Mouse (Mus musculus): ENCODE measurements around the gene Ift43.

Ift43 gene

GRCm38 (mm10) chr12:86082481-86083012 is at the start of gene Ift43:
Gene Ift43 (plus strand): TSS chr12:86082541.
- peak; percentile 51 for DNase-seq (ENCODE audit: low read depth, low spot score)

DNA sequence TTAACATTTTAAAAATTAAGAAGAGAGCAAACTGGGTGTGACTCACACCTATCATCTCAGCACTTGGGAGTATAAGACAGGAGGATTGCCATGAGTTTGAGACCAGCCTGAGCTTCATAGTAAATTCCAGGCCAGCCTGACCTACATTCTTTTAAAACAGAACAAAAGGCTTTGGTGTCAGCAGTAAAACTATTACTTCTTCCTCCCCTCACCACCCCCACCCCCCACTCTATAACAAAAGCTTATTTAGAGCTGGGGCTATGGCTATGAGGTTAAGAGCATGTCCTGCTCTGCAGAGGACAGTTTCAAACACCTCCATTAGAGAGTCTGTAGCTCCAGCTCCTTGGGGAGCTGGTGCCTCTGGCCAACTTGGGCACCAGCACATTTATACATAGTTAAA is 46.8 kb upstream of the Ift43 start:
- DNase-seq (ENCODE audit: low read depth, low spot score), result no peak

GRCm38 (mm10) chr12:86036368-86037166 is 45.8 kb upstream of the Ift43 start:
- DNase-seq (ENCODE audit: low read depth, low spot score), result no peak

DNA sequence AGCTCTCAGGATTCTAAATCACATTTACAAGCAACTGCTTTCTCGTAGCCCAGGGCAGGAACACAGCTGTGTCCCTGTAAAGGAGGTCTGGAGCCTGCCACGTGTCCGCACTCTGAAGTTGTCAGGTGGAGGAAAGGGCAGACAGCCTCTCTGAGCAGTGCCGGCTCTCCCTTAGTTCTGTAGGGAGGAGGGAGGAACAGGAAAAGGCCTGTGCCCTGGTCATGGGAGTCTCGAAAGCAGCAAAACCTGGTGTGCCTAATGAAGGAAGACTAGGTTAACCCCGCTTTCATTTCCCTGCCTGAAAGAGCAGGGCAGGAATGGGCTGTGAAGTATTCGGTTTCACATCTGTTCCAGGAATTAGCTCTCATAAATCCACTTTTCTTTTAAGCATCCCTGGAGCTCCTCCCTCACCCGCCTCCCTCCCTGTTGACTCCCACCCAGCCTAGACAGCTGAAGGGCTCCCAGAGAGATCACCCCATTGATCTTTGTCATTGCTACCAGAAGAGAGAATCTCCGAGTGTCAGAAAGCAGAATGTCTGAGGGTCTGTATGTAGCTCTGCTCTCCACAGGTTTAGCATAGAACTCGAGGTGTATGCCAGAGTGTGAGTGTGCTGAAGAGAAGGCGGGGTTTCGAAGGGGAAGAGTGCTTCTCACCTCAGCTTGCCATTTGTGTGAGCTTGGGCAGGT is 45.0 kb upstream of the Ift43 start:
- DNase-seq (ENCODE audit: low read depth, low spot score), result no peak

- DNase-seq (ENCODE audit: low read depth, low spot score), result no peak
These were observed 43.3 kb upstream of the Ift43 start for GRCm38 (mm10) chr12:86039078-86039477.

DNA sequence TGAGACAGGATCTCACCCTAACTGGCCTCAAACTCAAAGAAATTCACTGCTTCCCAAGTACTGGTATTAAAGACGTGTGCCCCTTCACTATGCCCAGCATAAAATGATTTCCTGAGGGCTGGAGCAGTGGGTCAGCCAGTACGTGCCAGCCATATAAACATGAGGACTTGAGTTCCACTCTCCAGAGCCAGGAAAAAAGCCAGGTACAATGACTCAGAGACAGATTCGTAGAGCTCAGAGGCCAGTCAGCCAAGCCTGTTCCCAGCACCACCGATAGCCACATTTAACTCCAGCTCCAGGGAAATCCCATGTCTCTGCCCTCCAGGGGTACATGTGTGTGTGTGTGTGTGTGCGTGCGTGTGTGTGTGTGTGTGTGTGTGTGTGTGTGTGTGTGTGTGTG is 42.6 kb upstream of the Ift43 start:
- DNase-seq (ENCODE audit: low read depth, low spot score), result no peak

GRCm38 (mm10) chr12:86046141-86046540 is 36.2 kb upstream of the Ift43 start:
- DNase-seq (ENCODE audit: low read depth, low spot score), result no peak

- no peak for DNase-seq (ENCODE audit: low read depth, low spot score)
These were observed 35.6 kb upstream of the Ift43 start for GRCm38 (mm10) chr12:86046776-86047175.

DNA sequence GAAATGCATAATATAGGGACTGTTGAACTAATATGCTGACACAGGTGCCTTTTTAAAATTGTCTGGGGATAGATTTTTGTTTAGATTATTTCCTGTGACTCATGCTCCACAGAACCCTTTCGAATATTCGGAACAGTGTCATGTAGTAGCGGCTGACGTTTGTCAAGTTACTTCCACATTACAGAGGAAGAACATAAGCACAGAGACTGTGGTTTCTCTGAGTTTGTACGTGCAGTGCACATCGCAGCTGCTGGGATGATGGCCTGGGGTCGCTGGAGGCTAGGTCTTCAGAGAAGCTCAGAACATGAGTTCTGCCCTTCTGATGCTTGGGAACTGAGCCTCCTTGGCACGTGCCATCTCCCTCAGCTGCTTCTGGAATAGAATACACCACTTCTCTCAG is 35.0 kb upstream of the Ift43 start:
- no peak for DNase-seq (ENCODE audit: low read depth, low spot score)

DNA sequence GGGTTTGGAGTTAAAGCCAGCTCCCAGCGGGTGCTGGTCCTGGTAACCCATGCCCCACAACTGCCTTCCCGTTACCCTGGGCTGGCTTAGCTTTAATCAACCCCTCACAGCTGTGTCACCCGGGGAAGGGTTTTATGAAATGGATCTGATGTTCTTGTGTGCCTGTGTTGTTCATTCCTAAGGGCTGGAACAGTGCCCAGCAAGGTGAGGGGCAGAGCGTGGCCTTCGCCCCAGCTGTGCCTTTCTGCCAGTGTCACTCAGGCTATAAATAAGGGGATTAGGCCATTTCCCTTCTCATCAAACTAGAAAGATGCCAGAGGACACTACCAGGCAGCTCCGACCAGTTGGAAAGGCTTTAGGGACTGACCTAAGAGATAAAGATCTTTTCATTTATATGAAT is 32.5 kb upstream of the Ift43 start:
- no peak for DNase-seq (ENCODE audit: low read depth, low spot score)

DNA sequence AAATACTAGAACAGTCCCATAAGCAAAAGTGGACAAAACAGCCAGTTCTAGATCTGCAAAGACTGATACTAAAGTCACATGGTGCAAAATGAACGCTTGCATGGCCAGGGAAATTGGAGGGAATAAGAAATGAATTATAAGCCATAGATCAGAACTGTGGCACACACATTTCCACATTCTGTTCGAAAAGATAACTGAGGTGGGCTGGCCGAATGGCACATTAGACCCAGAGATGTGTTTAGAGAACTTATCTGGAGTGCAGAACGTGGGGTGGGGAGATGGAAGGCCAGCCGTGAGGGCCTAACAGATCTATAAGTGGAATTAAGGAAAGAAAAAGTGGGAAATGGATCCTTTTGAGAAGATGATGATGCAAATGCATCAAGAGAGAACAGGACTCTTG is 30.9 kb upstream of the Ift43 start:
- no peak for DNase-seq (ENCODE audit: low read depth, low spot score)

DNA sequence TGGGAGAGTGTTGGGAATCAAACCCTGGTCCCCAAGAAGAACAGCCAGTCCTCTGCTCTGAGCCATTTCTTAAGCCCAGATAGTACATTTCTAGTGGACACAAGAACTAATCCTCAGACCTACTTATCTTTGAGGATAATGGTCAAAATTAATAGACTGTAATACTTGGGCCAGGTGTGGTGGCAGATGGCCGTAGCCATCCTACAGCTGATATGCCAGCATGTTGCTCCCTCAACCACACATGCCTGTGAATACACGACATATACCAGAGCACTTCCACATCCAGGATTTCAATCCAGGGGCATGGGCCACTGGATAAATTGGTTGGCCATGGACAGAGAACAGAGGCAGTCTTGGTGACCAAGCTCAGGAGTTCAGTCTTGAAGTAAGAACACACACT is 27.0 kb upstream of the Ift43 start:
- no peak for DNase-seq (ENCODE audit: low read depth, low spot score)

GRCm38 (mm10) chr12:86056976-86057375 is 25.4 kb upstream of the Ift43 start:
- DNase-seq (ENCODE audit: low read depth, low spot score), result no peak

DNA sequence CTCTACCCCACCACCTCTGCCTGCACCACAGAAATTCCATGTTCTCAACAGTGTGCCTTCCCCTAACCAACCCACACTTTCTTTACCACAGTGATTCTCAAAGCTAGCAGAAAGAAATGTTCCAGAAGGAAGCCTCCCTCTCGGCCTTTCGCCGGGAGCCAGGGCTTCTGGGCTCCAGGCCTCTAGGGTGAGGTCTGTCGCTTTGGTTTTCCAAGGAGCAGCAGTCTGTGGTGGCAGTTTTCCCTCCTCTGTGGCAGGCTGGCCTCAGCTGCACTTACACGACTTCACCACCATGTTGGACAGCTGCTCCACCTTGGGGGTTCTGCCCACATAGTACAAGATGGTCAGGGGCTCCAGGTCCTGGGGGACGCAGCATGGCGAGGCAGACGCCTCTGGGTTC is 24.8 kb upstream of the Ift43 start:
- no peak for DNase-seq (ENCODE audit: low read depth, low spot score)

DNA sequence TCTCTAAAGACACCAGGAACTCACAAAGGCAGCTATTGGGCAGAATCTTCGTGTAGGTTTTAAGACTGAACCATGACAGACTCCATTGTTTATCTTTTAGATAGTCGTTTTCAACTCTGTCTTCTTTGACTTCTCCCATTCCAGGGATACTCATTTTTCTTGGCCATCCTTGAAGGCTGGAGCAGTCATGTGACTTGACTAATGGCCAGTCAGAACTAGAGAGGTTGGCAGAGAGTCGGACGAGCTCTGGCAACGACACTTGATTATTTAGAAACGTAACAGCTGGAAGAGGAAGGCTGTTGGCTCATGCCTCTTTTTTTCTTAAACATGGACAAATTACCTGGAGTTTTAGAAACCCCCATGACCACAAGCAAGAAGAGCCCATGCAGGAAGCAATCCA is 23.0 kb upstream of the Ift43 start:
- DNase-seq (ENCODE audit: low read depth, low spot score), result no peak

DNA sequence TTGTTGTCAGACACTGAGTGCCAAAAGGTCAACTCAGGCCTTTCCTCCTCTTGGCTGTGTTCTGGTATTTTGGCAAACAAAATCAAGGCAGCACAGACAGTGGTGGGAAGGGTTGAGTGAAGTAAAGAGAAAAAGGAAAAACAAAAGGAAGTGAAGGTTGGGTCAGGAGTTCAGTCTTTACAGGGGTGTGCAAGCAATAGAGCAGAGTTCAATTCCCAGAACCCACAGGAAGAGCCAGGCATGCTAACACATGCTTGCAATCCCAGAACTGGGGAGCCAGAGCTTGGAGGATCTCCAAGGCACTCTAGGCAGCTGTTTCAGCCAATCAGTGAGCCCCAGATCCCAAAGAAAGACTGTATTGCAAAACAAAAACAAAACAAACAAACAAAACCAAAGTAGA is 17.5 kb upstream of the Ift43 start:
- no peak for DNase-seq (ENCODE audit: low read depth, low spot score)

GRCm38 (mm10) chr12:86071432-86071831 is 10.9 kb upstream of the Ift43 start:
- peak; percentile 50 for DNase-seq (ENCODE audit: low read depth, low spot score)

DNA sequence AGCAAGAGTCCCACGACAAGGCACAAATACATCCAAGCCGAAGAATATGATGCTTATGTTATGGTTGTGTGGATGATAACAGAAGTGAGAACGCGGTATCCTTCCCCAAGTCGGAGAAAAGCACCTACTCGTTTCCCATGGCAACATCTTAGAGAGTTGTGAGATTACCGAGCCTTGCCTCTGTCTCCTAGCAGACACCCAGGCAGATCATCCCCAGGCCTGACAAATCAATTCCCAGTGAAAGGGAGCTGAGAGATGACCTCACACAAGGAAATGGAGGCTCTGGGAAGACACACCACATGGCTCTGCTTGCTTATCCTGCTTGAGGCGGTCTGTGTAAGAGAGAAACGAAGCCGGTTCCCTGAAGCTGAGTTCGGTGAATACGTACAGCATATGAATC is 7.7 kb upstream of the Ift43 start:
- DNase-seq (ENCODE audit: low read depth, low spot score), result no peak

GRCm38 (mm10) chr12:86075358-86075757 is 7.0 kb upstream of the Ift43 start:
- DNase-seq (ENCODE audit: low read depth, low spot score), result no peak

DNA sequence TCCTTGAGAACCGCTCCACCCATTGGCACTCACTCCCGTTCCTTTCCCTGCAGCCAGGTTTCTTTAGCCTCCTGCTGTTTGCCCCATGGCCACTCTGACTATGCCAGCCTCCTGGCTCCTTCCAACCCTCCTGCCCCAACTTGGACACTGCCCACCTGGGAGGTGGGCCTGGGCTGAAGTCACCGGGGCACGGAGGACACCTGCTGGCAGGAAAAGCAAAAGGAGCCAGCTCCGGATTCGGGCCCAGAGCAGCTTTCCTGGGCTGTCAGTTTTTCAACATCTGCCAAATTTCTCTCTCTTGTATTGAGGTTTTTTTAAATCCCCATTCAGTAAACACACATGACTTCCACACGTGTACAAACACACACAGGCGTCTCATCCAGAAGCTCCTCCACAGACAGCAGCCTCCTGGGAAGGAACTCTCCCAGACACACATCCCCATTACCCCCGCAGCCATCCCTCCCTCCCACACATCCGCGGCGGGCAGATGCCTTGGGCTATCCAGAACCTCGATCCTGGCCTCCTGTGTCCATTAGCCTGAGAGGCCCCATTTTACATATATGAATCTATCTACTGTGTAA is 5.9 kb upstream of the Ift43 start:
- no peak for DNase-seq (ENCODE audit: low read depth, low spot score)

DNA sequence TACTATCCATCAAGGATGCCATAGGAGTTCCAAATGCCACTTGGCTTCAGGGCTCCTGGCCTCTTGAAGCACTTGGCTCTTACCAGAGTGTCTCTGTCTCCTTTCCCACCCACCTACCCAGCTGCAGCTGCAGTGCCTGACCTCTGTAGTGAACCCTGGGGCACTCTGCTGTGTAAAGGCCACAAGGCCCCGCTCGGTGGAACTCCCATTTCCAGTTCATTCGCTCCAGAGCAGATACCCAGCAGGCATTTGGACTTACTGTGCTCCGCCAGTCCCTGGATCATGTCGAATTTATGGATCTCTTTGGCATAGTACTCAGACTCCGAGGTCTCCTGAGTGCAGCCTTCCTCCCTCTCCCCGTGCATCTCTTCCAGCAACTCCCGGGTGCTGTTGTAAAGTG is 5.0 kb upstream of the Ift43 start:
- DNase-seq (ENCODE audit: low read depth, low spot score), result no peak

- DNase-seq (ENCODE audit: low read depth, low spot score), result no peak
These were observed 4.6 kb upstream of the Ift43 start for GRCm38 (mm10) chr12:86077736-86078135.

DNA sequence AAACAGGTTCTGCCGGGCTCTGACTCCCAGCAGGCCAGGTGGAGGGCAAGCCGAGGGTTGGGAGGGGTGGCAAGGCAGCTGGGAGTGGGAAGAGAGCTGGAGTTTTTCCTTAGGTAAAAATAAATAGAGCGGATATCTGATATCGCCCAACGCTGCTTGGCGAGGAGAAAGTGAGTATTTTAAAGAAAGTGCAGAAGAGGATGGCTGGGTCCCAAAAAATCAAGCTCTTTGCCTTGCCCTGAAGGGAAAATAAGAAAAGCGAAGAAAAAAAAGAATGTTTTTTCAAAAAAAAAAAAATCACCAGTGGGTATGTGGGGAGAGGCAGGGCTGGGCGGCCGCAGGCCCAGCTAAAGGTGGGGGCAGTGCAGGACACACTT is 4.2 kb upstream of the Ift43 start:
- DNase-seq (ENCODE audit: low read depth, low spot score), result no peak
